ENCODE assay signal across 14 mouse cellular contexts in genomic region chr2:67226299-67226698, GRCm38 (mm10).
A peak's percentile ranks its signal among the peaks of the same experiment; 100 is the strongest.
DNase-seq lines count a peak whose midpoint lies in the region; ATAC-seq and TF ChIP-seq lines count a peak whose summit lies in the region.
"Had no signal": no experiment of that assay in that cellular context is flagged by ENCODE, and none has a peak within 500 bp of the region (broad histone marks: within the 10 kb centered on the region; RNA-seq: fewer than 3 reads in every experiment).

No protein-coding gene starts in this region.

- H3K27ac ChIP-seq in hindbrain, postnatal 0 days = no peak overlapping the region
- H3K27ac ChIP-seq in hindbrain, embryonic 14.5 days = no peak overlapping the region
- no peak overlapping the region for H3K27ac ChIP-seq in midbrain, embryonic 12.5 days (replicated peaks)
- H3K27ac ChIP-seq in midbrain, embryonic 10.5 days (replicated peaks) = no peak overlapping the region
- no peak overlapping the region for H3K27ac ChIP-seq in stomach, postnatal 0 days (replicated peaks)
- H3K27ac ChIP-seq: hindbrain, embryonic 13.5 days; liver, embryonic 12.5 days; neural tube, embryonic 15.5 days had no signal

- no peak overlapping the region for H3K9ac ChIP-seq in hindbrain, postnatal 0 days (replicated peaks; ENCODE audit: low read length)
- no peak overlapping the region for H3K9ac ChIP-seq in hindbrain, embryonic 14.5 days
- H3K9ac ChIP-seq in midbrain, embryonic 12.5 days (replicated peaks) = no peak overlapping the region
- no peak overlapping the region for H3K9ac ChIP-seq in stomach, postnatal 0 days (ENCODE audit: low read length)
- H3K9ac ChIP-seq: hindbrain, embryonic 13.5 days; liver, embryonic 12.5 days; neural tube, embryonic 15.5 days had no signal

- H3K4me1 ChIP-seq in hindbrain, postnatal 0 days (ENCODE audit: insufficient read depth, low read length) = no peaks in the 10 kb centered on the region
- no peaks in the 10 kb centered on the region for H3K4me1 ChIP-seq in hindbrain, embryonic 14.5 days (replicated peaks; ENCODE audit: control insufficient read depth, insufficient read depth, low read length)
- no peaks in the 10 kb centered on the region for H3K4me1 ChIP-seq in midbrain, embryonic 12.5 days
- H3K4me1 ChIP-seq in midbrain, embryonic 10.5 days = no peaks in the 10 kb centered on the region
- no peaks in the 10 kb centered on the region for H3K4me1 ChIP-seq in stomach, postnatal 0 days (replicated peaks; ENCODE audit: control insufficient read depth, insufficient read depth)
- H3K4me1 ChIP-seq: hindbrain, embryonic 13.5 days; liver, embryonic 12.5 days; neural tube, embryonic 15.5 days had no signal

- peak; percentile 10 for DNase-seq in hindbrain, postnatal 0 days (ENCODE audit: low spot score)
- DNase-seq in hindbrain, embryonic 14.5 days (ENCODE audit: low spot score) = no peak
- DNase-seq in midbrain, embryonic 10.5 days (ENCODE audit: low spot score) = no peak
- peak; percentile 50 for DNase-seq in ZHBTc4 (ENCODE audit: low read depth, low spot score)
- DNase-seq in stomach, postnatal 0 days (ENCODE audit: low spot score) = no peak
- no peak for DNase-seq in natural killer cell, adult 2 months (ENCODE audit: low spot score in 2 of 2)
- DNase-seq: cerebellum, postnatal 25 days; layer of hippocampus, adult 9-11 months; thymus, adult 18-20 months had no signal

- no peak for TF ChIP-seq EP300 in stomach, postnatal 0 days (optimal IDR thresholded peaks at IDR 0.05)

- no peaks in the 10 kb centered on the region for H3K9me3 ChIP-seq in hindbrain, postnatal 0 days (ENCODE audit: low read length)
- H3K9me3 ChIP-seq in hindbrain, embryonic 14.5 days (ENCODE audit: control insufficient read depth, low read length) = no peaks in the 10 kb centered on the region
- H3K9me3 ChIP-seq in midbrain, embryonic 12.5 days = no peaks in the 10 kb centered on the region
- no peaks in the 10 kb centered on the region for H3K9me3 ChIP-seq in midbrain, embryonic 10.5 days (replicated peaks)
- no peaks in the 10 kb centered on the region for H3K9me3 ChIP-seq in stomach, postnatal 0 days (ENCODE audit: control insufficient read depth, low read length)
- H3K9me3 ChIP-seq: hindbrain, embryonic 13.5 days; liver, embryonic 12.5 days; neural tube, embryonic 15.5 days had no signal

- TF ChIP-seq CTCF in hindbrain, postnatal 0 days (IDR thresholded peaks at IDR 0.05; ENCODE audit: low read depth) = peak; percentile 44; the same call in 1 of the 2 replicates
- TF ChIP-seq CTCF in stomach, postnatal 0 days (IDR thresholded peaks at IDR 0.05; ENCODE audit: low read depth) = peak; percentile 60

- H3K4me3 ChIP-seq in hindbrain, postnatal 0 days (ENCODE audit: low read length) = no peak overlapping the region
- H3K4me3 ChIP-seq in hindbrain, embryonic 14.5 days (replicated peaks; ENCODE audit: low read length) = no peak overlapping the region
- H3K4me3 ChIP-seq in midbrain, embryonic 12.5 days = no peak overlapping the region
- no peak overlapping the region for H3K4me3 ChIP-seq in midbrain, embryonic 10.5 days
- H3K4me3 ChIP-seq in stomach, postnatal 0 days (ENCODE audit: low read depth, low read length) = no peak overlapping the region
- H3K4me3 ChIP-seq: hindbrain, embryonic 13.5 days; liver, embryonic 12.5 days; neural tube, embryonic 15.5 days had no signal

- H3K36me3 ChIP-seq in hindbrain, postnatal 0 days (ENCODE audit: insufficient read depth, low read length) = no peaks in the 10 kb centered on the region
- no peaks in the 10 kb centered on the region for H3K36me3 ChIP-seq in hindbrain, embryonic 14.5 days (replicated peaks; ENCODE audit: control insufficient read depth, insufficient read depth)
- no peaks in the 10 kb centered on the region for H3K36me3 ChIP-seq in midbrain, embryonic 12.5 days
- no peaks in the 10 kb centered on the region for H3K36me3 ChIP-seq in midbrain, embryonic 10.5 days
- no peaks in the 10 kb centered on the region for H3K36me3 ChIP-seq in stomach, postnatal 0 days (ENCODE audit: control insufficient read depth, insufficient read depth, low read length)
- H3K36me3 ChIP-seq: hindbrain, embryonic 13.5 days; liver, embryonic 12.5 days; neural tube, embryonic 15.5 days had no signal

- H3K27me3 ChIP-seq in hindbrain, postnatal 0 days (ENCODE audit: insufficient read depth, low read length) = no peaks in the 10 kb centered on the region
- no peaks in the 10 kb centered on the region for H3K27me3 ChIP-seq in hindbrain, embryonic 14.5 days (ENCODE audit: control insufficient read depth, insufficient read depth, low read length)
- H3K27me3 ChIP-seq in midbrain, embryonic 12.5 days = no peaks in the 10 kb centered on the region
- H3K27me3 ChIP-seq in midbrain, embryonic 10.5 days (ENCODE audit: low read depth, poor library complexity, severe bottlenecking) = no peaks in the 10 kb centered on the region
- H3K27me3 ChIP-seq in stomach, postnatal 0 days (ENCODE audit: control insufficient read depth, insufficient read depth, low read length) = no peaks in the 10 kb centered on the region
- H3K27me3 ChIP-seq: hindbrain, embryonic 13.5 days; liver, embryonic 12.5 days; neural tube, embryonic 15.5 days had no signal

- no peak overlapping the region for H3K4me2 ChIP-seq in hindbrain, postnatal 0 days (ENCODE audit: low read depth, low read length)
- no peak overlapping the region for H3K4me2 ChIP-seq in hindbrain, embryonic 14.5 days (replicated peaks)
- no peak overlapping the region for H3K4me2 ChIP-seq in midbrain, embryonic 12.5 days (replicated peaks)
- no peak overlapping the region for H3K4me2 ChIP-seq in stomach, postnatal 0 days (replicated peaks; ENCODE audit: low read depth)
- H3K4me2 ChIP-seq: hindbrain, embryonic 13.5 days; liver, embryonic 12.5 days; neural tube, embryonic 15.5 days had no signal

- peak; percentile 38; the same call in 1 of the 2 replicates for ATAC-seq in hindbrain, postnatal 0 days
- no peak for ATAC-seq in hindbrain, embryonic 14.5 days (ENCODE audit: low FRiP score)
- ATAC-seq in midbrain, embryonic 12.5 days (ENCODE audit: low FRiP score, low read depth) = 0 out of 2 replicates have a peak, but pooled peaks have one; percentile 36
- ATAC-seq in stomach, postnatal 0 days (ENCODE audit: low FRiP score, low TSS enrichment) = no peak
- ATAC-seq: forebrain, embryonic 16.5 days; liver, embryonic 12.5 days had no signal

- 86% methylated on average over 2 of the region's 2 CpGs for WGBS in hindbrain, postnatal 0 days
- WGBS in hindbrain, embryonic 14.5 days = 91% methylated on average over 2 of the region's 2 CpGs
- 95% methylated on average over 2 of the region's 2 CpGs for WGBS in midbrain, embryonic 12.5 days
- 86% methylated on average over 2 of the region's 2 CpGs for WGBS in midbrain, embryonic 10.5 days
- 89% methylated on average over 2 of the region's 2 CpGs for WGBS in stomach, postnatal 0 days

Comparison
In these comparisons a context has a peak if more than half of its experiments do, and no peak if none do; other contexts are left out.
1. ATAC-seq: peak in hindbrain, postnatal 0 days (single experiment) and midbrain, embryonic 12.5 days (single experiment); none in hindbrain, embryonic 14.5 days (single experiment) and stomach, postnatal 0 days (single experiment).
2. DNase-seq: peak in hindbrain, postnatal 0 days (single experiment) and ZHBTc4 (single experiment); none in hindbrain, embryonic 14.5 days (single experiment), midbrain, embryonic 10.5 days (single experiment), stomach, postnatal 0 days (single experiment) and natural killer cell, adult 2 months (0 of 2).